Mouse (Mus musculus) kidney, adult 2 months (tissue): Measurements from ENCODE around the gene Usp48. TPM values are rescaled to one million over a fixed set of nuclear protein-coding genes. Genes with fewer than 3 reads are reported as not detected.
A peak's percentile ranks its signal among the peaks of the same experiment; 100 is the strongest.

Source experiments
- DNase-seq: peaks from one replicate; pipeline ENCODE4 v3.0.0; 2021
- H3K27ac ChIP-seq: fragments of 200-500 bp; 2 replicates; pipeline ENCODE4 v1.5.1; 2012; ENCODE audit warnings: low read depth, low read length, control low read depth, inconsistent platforms; ENCODE audit not compliant: insufficient read depth
- H3K27me3 ChIP-seq: fragments of 200-500 bp; replicated peaks from 2 replicates; pipeline ENCODE4 v1.6.1; 2012; ENCODE audit warnings: mild to moderate bottlenecking, moderate library complexity, low read length, inconsistent platforms; ENCODE audit not compliant: control insufficient read depth, insufficient read depth
- H3K36me3 ChIP-seq: fragments of 200-500 bp; 2 replicates; pipeline ENCODE4 v1.6.1; 2012; ENCODE audit warnings: mild to moderate bottlenecking, moderate library complexity, low read length, inconsistent platforms; ENCODE audit not compliant: control insufficient read depth, insufficient read depth
- H3K4me1 ChIP-seq: fragments of 200-500 bp; 2 replicates; pipeline ENCODE4 v1.6.1; 2011; ENCODE audit warnings: low read length; ENCODE audit not compliant: control insufficient read depth, insufficient read depth
- H3K4me3 ChIP-seq: fragments of 200-500 bp; 2 replicates; pipeline ENCODE4 v1.5.1; 2011; ENCODE audit warnings: mild to moderate bottlenecking, low read depth, low read length, control low read depth; ENCODE audit not compliant: insufficient read depth
- CTCF ChIP-seq: fragments of 200-500 bp; conservative IDR thresholded peaks from 2 replicates; pipeline ENCODE4 v1.5.1; 2011; ENCODE audit warnings: low read depth, mild to moderate bottlenecking, control low read depth, low read length, moderate library complexity, mixed read lengths; ENCODE audit not compliant: insufficient read depth, insufficient read length
- POLR2A ChIP-seq: fragments of 200-500 bp; IDR thresholded peaks from one replicate; pipeline ENCODE4 v1.6.1; 2011; ENCODE audit warnings: low read depth, low read length, control low read depth
- WGBS: fragments of 180-500 bp; shearing (Covaris S2); methylation state at CpG from one replicate; pipeline ENCODE4 v1.1.7; 2018; 5-methylcytosine and 5-hydroxymethylcytosine counted together
- polyA plus RNA-seq: library from polyadenylated mRNA; depleted of rRNA; stranded (reverse); fragments of >200 nt; gene quantifications from 2 replicates; pipeline ENCODE4 v1.2.3, GENCODE M21; 2012

The Usp48 gene
- polyA plus RNA-seq, 1 experiment, result 38.6 TPM

GRCm38 (mm10) chr4:137610256-137610655 lies 16.7 kb downstream of the Usp48 start:
- TF ChIP-seq POLR2A (no peak), CTCF (no peak)
- peaks cover 2% of the 10 kb centered on the region; the same call in 1 of the 2 replicates for H3K36me3 ChIP-seq
- no peaks in the 10 kb centered on the region for H3K27me3 ChIP-seq
- peak; percentile 23 for DNase-seq
- WGBS, result 53% methylated on average over 15 of the region's 15 CpGs
- H3K4me3 ChIP-seq, result no peak overlapping the region
- H3K27ac ChIP-seq, result no peak overlapping the region
- no peaks in the 10 kb centered on the region for H3K4me1 ChIP-seq

- peaks cover 11% of the 10 kb centered on the region for H3K36me3 ChIP-seq
- TF ChIP-seq POLR2A, result no peak
- no peak for TF ChIP-seq CTCF
- 87% methylated on average over 8 of the region's 8 CpGs for WGBS
- DNase-seq, result no peak
- H3K27ac ChIP-seq, result no peak overlapping the region
- H3K4me3 ChIP-seq, result no peak overlapping the region
- H3K4me1 ChIP-seq, result no peaks in the 10 kb centered on the region
- no peaks in the 10 kb centered on the region for H3K27me3 ChIP-seq
Measured at GRCm38 (mm10) chr4:137622847-137623246, 29.3 kb downstream of the Usp48 start.

- no peak overlapping the region for H3K4me3 ChIP-seq
- 61% methylated on average over 8 of the region's 8 CpGs for WGBS
- DNase-seq, result no peak
- no peaks in the 10 kb centered on the region for H3K27me3 ChIP-seq
- no peaks in the 10 kb centered on the region for H3K4me1 ChIP-seq
- no peak for TF ChIP-seq CTCF
- TF ChIP-seq POLR2A, result no peak
- peaks cover 6% of the 10 kb centered on the region for H3K36me3 ChIP-seq
- H3K27ac ChIP-seq, result no peak overlapping the region
Measured at GRCm38 (mm10) chr4:137627476-137628235, 34.1 kb downstream of the Usp48 start.

- TF ChIP-seq POLR2A (no peak), CTCF (no peak)
Measured at GRCm38 (mm10) chr4:137628400-137628799, 34.8 kb downstream of the Usp48 start.

GRCm38 (mm10) chr4:137629354-137629753 lies 35.8 kb downstream of the Usp48 start:
- 53% methylated on average over 7 of the region's 7 CpGs for WGBS
- DNase-seq, result peak; percentile 18
- TF ChIP-seq CTCF (no peak), POLR2A (no peak)
- H3K4me1 ChIP-seq, result no peaks in the 10 kb centered on the region
- H3K27me3 ChIP-seq, result no peaks in the 10 kb centered on the region
- H3K4me3 ChIP-seq, result no peak overlapping the region
- H3K36me3 ChIP-seq, result peaks cover 6% of the 10 kb centered on the region
- H3K27ac ChIP-seq, result no peak overlapping the region

More at GRCm38 (mm10) chr4:137628400-137628799, 34.8 kb downstream of the Usp48 start:
- peaks cover 4% of the 10 kb centered on the region for H3K36me3 ChIP-seq
- WGBS, result 71% methylated on average over 6 of the region's 6 CpGs
- no peak overlapping the region for H3K4me3 ChIP-seq
- DNase-seq, result no peak
- H3K4me1 ChIP-seq, result no peaks in the 10 kb centered on the region
- no peaks in the 10 kb centered on the region for H3K27me3 ChIP-seq
- no peak overlapping the region for H3K27ac ChIP-seq

- WGBS, result 80% methylated on average over 2 of the region's 2 CpGs
- peaks cover 9% of the 10 kb centered on the region for H3K36me3 ChIP-seq
Measured at GRCm38 (mm10) chr4:137630153-137630552, 36.6 kb downstream of the Usp48 start.

GRCm38 (mm10) chr4:137631596-137631995 lies 38.0 kb downstream of the Usp48 start:
- peak; percentile 50 for DNase-seq
- WGBS, result 62% methylated on average over 3 of the region's 3 CpGs
- TF ChIP-seq POLR2A, result no peak
- TF ChIP-seq CTCF, result no peak
- H3K4me3 ChIP-seq, result no peak overlapping the region
- H3K36me3 ChIP-seq, result peaks cover 9% of the 10 kb centered on the region
- no peaks in the 10 kb centered on the region for H3K27me3 ChIP-seq
- H3K4me1 ChIP-seq, result no peaks in the 10 kb centered on the region
- H3K27ac ChIP-seq, result peak overlapping the region; percentile 79

More at GRCm38 (mm10) chr4:137630153-137630552, 36.6 kb downstream of the Usp48 start:
- Histone ChIP-seq H3K4me1 (no peaks in the 10 kb centered on the region), H3K27ac (no peak overlapping the region), H3K27me3 (no peaks in the 10 kb centered on the region), H3K4me3 (no peak overlapping the region)
- TF ChIP-seq CTCF (no peak), POLR2A (no peak)
- no peak for DNase-seq

- 81% methylated on average over 4 of the region's 4 CpGs for WGBS
- no peak for TF ChIP-seq POLR2A
- no peak for TF ChIP-seq CTCF
- no peaks in the 10 kb centered on the region for H3K4me1 ChIP-seq
- no peak overlapping the region for H3K27ac ChIP-seq
- no peak overlapping the region for H3K4me3 ChIP-seq
- DNase-seq, result no peak
- no peaks in the 10 kb centered on the region for H3K27me3 ChIP-seq
- peaks cover 12% of the 10 kb centered on the region for H3K36me3 ChIP-seq
Measured at GRCm38 (mm10) chr4:137633394-137633793, 39.8 kb downstream of the Usp48 start.
